Mouse (Mus musculus) thymus, adult 2 months (tissue): Measurements from ENCODE around the gene Dpyd. TPM values are rescaled to one million over a fixed set of nuclear protein-coding genes. Genes with fewer than 3 reads are reported as not detected.

Experiments
- DNase-seq: peaks from one replicate; pipeline ENCODE4 v3.0.0; 2021
- H3K27ac ChIP-seq: fragments of 200-500 bp; 2 replicates; pipeline ENCODE4 v1.5.1; 2012; ENCODE audit warnings: low read length, control low read depth; ENCODE audit not compliant: control insufficient read depth, insufficient read depth
- H3K27me3 ChIP-seq: fragments of 200-500 bp; 2 replicates; pipeline ENCODE4 v1.6.1; 2012; ENCODE audit warnings: mild to moderate bottlenecking, low read length, moderate library complexity, mixed read lengths; ENCODE audit not compliant: control insufficient read depth, insufficient read depth
- H3K36me3 ChIP-seq: fragments of 200-500 bp; 2 replicates; pipeline ENCODE4 v1.6.1; 2012; ENCODE audit warnings: mild to moderate bottlenecking, low read length, moderate library complexity; ENCODE audit not compliant: control insufficient read depth, insufficient read depth
- H3K4me1 ChIP-seq: fragments of 200-500 bp; replicated peaks from 2 replicates; pipeline ENCODE4 v1.6.1; 2012; ENCODE audit warnings: low read length; ENCODE audit not compliant: control insufficient read depth, insufficient read depth
- H3K4me3 ChIP-seq: fragments of 200-500 bp; 2 replicates; pipeline ENCODE4 v1.5.1; 2012; ENCODE audit warnings: mild to moderate bottlenecking, low read length, control low read depth, moderate library complexity; ENCODE audit not compliant: control insufficient read depth, insufficient read depth
- CTCF ChIP-seq: fragments of 200-500 bp; IDR thresholded peaks from 2 replicates; pipeline ENCODE4 v1.5.1; 2012; ENCODE audit warnings: mild to moderate bottlenecking, control low read depth, low read length, moderate library complexity, borderline replicate concordance; ENCODE audit not compliant: control insufficient read depth, poor library complexity, insufficient read depth; ENCODE audit errors: extremely low read depth
- POLR2A ChIP-seq: fragments of 200-500 bp; IDR thresholded peaks from 2 replicates; pipeline ENCODE4 v1.6.1; 2012; ENCODE audit warnings: mild to moderate bottlenecking, low read length, control low read depth, moderate library complexity; ENCODE audit not compliant: control insufficient read depth, poor library complexity, insufficient read depth; ENCODE audit errors: extremely low read depth
- WGBS: fragments of 180-500 bp; shearing (Covaris S2); methylation state at CpG from one replicate; pipeline ENCODE4 v1.1.7; 2018; 5-methylcytosine and 5-hydroxymethylcytosine counted together
- polyA plus RNA-seq: library from polyadenylated mRNA; depleted of rRNA; stranded (reverse); fragments of >200 nt; gene quantifications from 2 replicates; pipeline ENCODE4 v1.2.3, GENCODE M21; 2012

The Dpyd gene
- polyA plus RNA-seq, 1 experiment: 0.85 TPM

DNA sequence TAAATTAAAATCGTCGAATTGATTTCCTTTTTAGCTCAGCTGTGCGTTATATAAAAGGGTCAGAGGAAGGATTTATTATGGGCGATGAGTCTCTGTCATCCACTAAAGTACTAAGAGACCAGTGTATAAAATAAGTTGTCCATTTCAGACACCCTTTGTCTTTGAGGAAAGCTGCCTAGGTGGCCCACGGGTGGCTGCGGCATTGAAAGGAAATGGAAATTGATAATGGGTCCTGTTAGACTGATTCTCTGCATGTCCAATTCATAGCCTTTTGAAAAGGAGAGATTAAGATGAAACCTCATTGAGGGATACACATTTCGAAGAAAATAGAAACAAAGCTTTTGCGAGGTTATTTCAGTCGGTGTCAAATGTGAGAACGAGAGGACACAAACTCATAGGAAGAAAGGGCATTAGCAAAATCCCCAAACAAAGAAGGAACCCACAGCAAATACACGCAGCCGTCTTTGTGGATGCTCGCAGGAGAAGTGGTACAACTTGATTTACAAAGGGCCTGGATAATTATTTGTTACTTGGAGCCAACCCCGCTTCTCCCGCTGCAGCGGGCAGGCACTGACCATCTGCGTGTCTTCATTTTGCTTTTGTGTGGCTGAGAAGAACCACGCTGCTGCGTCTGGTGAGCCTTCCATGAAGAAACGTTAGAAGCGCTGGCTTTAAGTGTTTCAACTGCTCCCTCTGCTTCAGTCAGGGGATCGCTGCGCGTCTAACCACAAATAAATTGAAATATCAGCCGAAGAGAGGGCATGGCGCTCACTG is 825.6 kb downstream of the Dpyd start:
- no peaks in the 10 kb centered on the region for H3K4me1 ChIP-seq
- H3K27ac ChIP-seq: no peak overlapping the region
- TF ChIP-seq POLR2A: no peak
- TF ChIP-seq CTCF: no peak
- no peak overlapping the region for H3K4me3 ChIP-seq
- no peaks in the 10 kb centered on the region for H3K27me3 ChIP-seq
- DNase-seq: no peak
- H3K36me3 ChIP-seq: no peaks in the 10 kb centered on the region
- 92% methylated on average over 26 of the region's 26 CpGs for WGBS

GRCm38 (mm10) chr3:119397205-119397604 is 835.3 kb downstream of the Dpyd start:
- no peaks in the 10 kb centered on the region for H3K4me1 ChIP-seq
- TF ChIP-seq CTCF (no peak), POLR2A (no peak)
- H3K36me3 ChIP-seq: no peaks in the 10 kb centered on the region
- H3K27ac ChIP-seq: no peak overlapping the region
- 59% methylated on average over 5 of the region's 5 CpGs for WGBS
- no peak for DNase-seq
- H3K4me3 ChIP-seq: no peak overlapping the region
- H3K27me3 ChIP-seq: no peaks in the 10 kb centered on the region

DNA sequence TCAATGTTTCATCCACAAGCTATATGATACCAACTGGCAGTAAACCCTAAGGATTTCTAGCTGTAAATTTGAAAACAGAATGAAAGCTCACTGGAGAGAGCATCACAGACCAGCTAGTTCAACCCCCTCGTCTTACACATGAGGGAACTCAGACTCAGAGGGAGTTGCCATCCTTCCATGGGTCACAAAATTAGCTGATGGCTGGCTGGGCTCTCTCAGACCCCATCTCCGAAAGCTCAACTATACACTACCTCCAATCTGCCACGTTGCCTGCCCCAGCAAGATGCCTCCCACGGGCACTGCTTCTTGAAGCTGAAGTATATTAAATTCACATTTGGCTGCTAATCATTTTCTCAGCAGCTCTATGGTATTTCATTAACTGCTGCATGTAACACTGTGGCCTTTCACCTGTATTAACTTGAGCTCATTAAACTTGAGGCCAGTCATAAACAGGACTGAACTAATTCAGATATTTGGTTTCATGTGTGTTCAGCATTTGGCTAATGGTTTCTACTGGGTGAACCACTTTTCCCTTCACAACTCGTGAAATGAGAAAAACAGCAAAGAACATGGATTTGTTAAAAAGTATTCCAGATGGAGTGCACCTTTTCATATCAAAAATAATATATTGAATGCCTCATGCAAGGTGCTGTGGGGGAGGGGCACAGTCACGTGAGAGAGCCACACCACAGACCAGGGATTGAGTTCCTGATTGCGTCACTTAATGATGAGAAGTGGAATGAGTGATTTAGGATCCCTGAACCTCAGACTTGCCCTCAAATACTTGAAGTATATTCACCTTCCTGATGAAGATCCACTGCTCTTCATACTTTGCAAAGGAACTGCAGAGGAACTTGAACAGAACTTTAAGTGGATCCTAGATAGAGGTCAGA is 841.2 kb downstream of the Dpyd start:
- TF ChIP-seq POLR2A: no peak
- no peak for TF ChIP-seq CTCF
- H3K4me1 ChIP-seq: no peaks in the 10 kb centered on the region
- WGBS: 74% methylated on average over 7 of the region's 7 CpGs

DNA sequence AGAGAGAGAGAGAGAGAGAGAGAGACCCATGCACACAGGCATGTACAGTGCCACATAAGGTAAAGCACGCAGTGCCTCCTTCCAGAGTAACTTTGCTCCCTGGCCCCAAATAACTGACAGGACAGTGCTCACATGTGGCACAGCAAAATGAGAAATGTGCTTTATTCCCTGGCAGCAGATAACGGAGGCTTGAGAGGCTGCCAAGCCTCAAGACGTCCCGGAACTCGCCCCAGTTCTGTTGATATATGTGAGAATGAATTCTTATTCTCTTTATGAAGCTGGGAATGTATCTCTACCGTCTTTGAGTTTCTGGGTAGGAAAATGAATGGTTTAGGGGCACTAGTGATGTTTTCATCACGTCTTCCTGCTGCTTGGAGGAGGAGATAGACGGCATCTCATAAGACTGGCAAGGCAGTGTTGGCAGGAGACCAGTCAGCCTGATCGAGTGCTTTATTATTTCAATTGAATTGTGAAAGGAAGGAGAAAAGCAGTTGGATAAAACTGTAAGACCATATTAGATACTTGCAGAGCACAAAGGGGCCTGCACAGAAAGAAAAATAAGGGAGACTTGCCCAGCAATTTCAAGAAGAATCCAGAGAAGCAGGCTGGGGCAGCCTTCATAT is 857.3 kb downstream of the Dpyd start:
- Histone ChIP-seq H3K4me3 (no peak overlapping the region), H3K27me3 (no peaks in the 10 kb centered on the region), H3K4me1 (no peaks in the 10 kb centered on the region), H3K27ac (no peak overlapping the region), H3K36me3 (no peaks in the 10 kb centered on the region)
- DNase-seq: no peak
- WGBS: 83% methylated on average over 9 of the region's 9 CpGs
- TF ChIP-seq POLR2A (no peak), CTCF (no peak)

More for the DNA sequence above, 841.2 kb downstream of the Dpyd start:
- no peak overlapping the region for H3K27ac ChIP-seq
- H3K27me3 ChIP-seq: no peaks in the 10 kb centered on the region
- no peaks in the 10 kb centered on the region for H3K36me3 ChIP-seq
- no peak for DNase-seq
- H3K4me3 ChIP-seq: no peak overlapping the region

- no peak for DNase-seq
- H3K27me3 ChIP-seq: no peaks in the 10 kb centered on the region
- H3K36me3 ChIP-seq: no peaks in the 10 kb centered on the region
- no peak overlapping the region for H3K4me3 ChIP-seq
- TF ChIP-seq POLR2A: no peak
- WGBS: 70% methylated on average over 2 of the region's 2 CpGs
- no peak overlapping the region for H3K27ac ChIP-seq
- H3K4me1 ChIP-seq: no peaks in the 10 kb centered on the region
Measured at GRCm38 (mm10) chr3:119419745-119420144, 857.8 kb downstream of the Dpyd start.

DNA sequence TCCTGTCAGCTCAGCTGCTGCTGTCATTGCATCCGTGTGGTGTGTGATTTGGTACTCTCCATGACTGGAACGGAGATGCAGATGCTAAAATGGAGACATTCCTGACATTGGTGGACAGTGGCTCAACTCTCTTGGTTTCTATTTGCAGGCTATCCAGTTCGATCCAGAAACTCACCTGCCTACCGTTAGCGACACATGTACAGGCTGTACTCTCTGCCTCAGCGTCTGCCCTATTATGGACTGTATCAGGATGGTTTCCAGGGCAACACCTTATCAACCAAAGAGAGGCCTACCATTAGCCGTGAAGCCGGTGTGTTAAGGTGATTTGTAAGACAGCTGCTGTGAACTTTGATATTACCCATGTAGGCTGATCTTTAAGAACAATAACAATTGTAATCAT is 869.4 kb downstream of the Dpyd start:
- 86% methylated on average over 8 of the region's 8 CpGs for WGBS
- Histone ChIP-seq H3K27me3 (no peaks in the 10 kb centered on the region), H3K4me1 (no peaks in the 10 kb centered on the region), H3K36me3 (no peaks in the 10 kb centered on the region), H3K27ac (no peak overlapping the region), H3K4me3 (no peak overlapping the region)
- TF ChIP-seq CTCF: no peak
- TF ChIP-seq POLR2A: no peak
- DNase-seq: no peak
